Mouse (Mus musculus) hindbrain, embryonic 11.5 days (tissue): ENCODE data around the gene Hoxa4. TPM values are rescaled to one million over a fixed set of nuclear protein-coding genes. Genes with fewer than 3 reads are reported as not detected.

ENCODE experiments used
- ATAC-seq: fragments of 200-750 bp; cut with Nextera tagmentation; 2 replicates; pipeline ENCODE4 v1.8.0; 2017; ENCODE audit warnings: mild to moderate bottlenecking, moderate TSS enrichment, moderate library complexity; ENCODE audit not compliant: low FRiP score
- DNase-seq: peaks from one replicate; pipeline ENCODE4 v3.0.0-alpha.2; 2015; ENCODE audit warnings: low spot score
- H3K27ac ChIP-seq: fragments of 300-500 bp; sonication (generic); 2 replicates; pipeline ENCODE4 v1.5.1; 2014; ENCODE audit warnings: mild to moderate bottlenecking, low read depth, low read length
- H3K27me3 ChIP-seq: fragments of 300-500 bp; sonication (generic); 2 replicates; pipeline ENCODE4 v1.6.1; 2014; ENCODE audit warnings: mild to moderate bottlenecking, low read length, moderate library complexity, mixed read lengths; ENCODE audit not compliant: control insufficient read depth, insufficient read depth
- H3K36me3 ChIP-seq: fragments of 300-500 bp; sonication (generic); 2 replicates; pipeline ENCODE4 v1.6.1; 2014; ENCODE audit warnings: mild to moderate bottlenecking, low read length, moderate library complexity, mixed read lengths; ENCODE audit not compliant: control insufficient read depth, insufficient read depth
- H3K4me1 ChIP-seq: fragments of 300-500 bp; sonication (generic); replicated peaks from 2 replicates; pipeline ENCODE4 v1.6.1; 2014; ENCODE audit warnings: low read length, mixed read lengths; ENCODE audit not compliant: control insufficient read depth, insufficient read depth
- H3K4me2 ChIP-seq: fragments of 300-500 bp; sonication (generic); replicated peaks from 2 replicates; pipeline ENCODE4 v1.6.1; 2014; ENCODE audit warnings: mild to moderate bottlenecking, low read depth, low read length
- H3K4me3 ChIP-seq: fragments of 300-500 bp; sonication (generic); 2 replicates; pipeline ENCODE4 v1.5.1; 2014; ENCODE audit warnings: low read depth, low read length
- H3K9ac ChIP-seq: fragments of 300-500 bp; sonication (generic); 2 replicates; pipeline ENCODE4 v1.6.1; 2014; ENCODE audit warnings: low read depth, low read length
- H3K9me3 ChIP-seq: fragments of 300-500 bp; sonication (generic); 2 replicates; pipeline ENCODE4 v1.6.1; 2016; ENCODE audit warnings: low read length; ENCODE audit not compliant: control insufficient read depth
- WGBS: fragments of 180-500 bp; shearing (Covaris S2); extraction: QIAGEN DNeasy Blood & Tissue Kit; methylation state at CpG from one replicate; pipeline ENCODE4 v1.1.7; 2014; 5-methylcytosine and 5-hydroxymethylcytosine counted together
- polyA plus RNA-seq: library from polyadenylated mRNA; unstranded; fragments of >200 nt; fragmentation: Nextera tagmentation; extraction: Ambion mirVana; gene quantifications from 2 replicates; pipeline ENCODE4 v1.2.1, GENCODE M21; 2014

Hoxa4 gene
- polyA plus RNA-seq, 1 experiment from 2014 or later = 12.8 TPM

DNA sequence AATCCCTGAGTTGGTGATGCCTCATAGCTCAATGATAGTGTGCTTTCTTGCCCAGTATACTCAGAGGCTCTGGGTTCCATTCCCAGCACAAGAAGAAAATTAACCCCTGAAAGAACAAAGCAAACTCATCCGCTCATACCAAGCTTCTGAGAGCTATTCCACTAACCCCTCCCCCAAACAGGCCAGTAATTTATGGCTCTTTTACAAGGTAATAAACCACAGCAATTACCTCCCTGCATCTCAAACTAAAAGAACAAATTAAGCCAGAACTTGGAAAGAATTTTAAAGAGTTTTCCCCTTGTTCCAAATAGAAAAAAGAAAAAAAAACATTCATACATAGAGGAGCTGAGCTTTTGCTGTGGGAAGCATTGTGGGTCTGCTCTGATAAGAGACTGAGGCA, 8.8 kb downstream of the Hoxa4 start:
- H3K9me3 ChIP-seq = no peaks in the 10 kb centered on the region
- peaks cover 85% of the 10 kb centered on the region for H3K27me3 ChIP-seq
- ATAC-seq (no peak), DNase-seq (no peak)
- peaks cover 2% of the 10 kb centered on the region; the same call in 1 of the 2 replicates for H3K4me1 ChIP-seq
- peak overlapping the region; percentile 40; the same call in 1 of the 2 replicates for H3K4me2 ChIP-seq
- WGBS = 17% methylated on average over 1 of the region's 1 CpGs
- H3K4me3 ChIP-seq = no peak overlapping the region
- H3K36me3 ChIP-seq = no peaks in the 10 kb centered on the region
- no peak overlapping the region; the same call in 1 of the 2 replicates for H3K9ac ChIP-seq
- peak overlapping the region; percentile 84 for H3K27ac ChIP-seq

DNA sequence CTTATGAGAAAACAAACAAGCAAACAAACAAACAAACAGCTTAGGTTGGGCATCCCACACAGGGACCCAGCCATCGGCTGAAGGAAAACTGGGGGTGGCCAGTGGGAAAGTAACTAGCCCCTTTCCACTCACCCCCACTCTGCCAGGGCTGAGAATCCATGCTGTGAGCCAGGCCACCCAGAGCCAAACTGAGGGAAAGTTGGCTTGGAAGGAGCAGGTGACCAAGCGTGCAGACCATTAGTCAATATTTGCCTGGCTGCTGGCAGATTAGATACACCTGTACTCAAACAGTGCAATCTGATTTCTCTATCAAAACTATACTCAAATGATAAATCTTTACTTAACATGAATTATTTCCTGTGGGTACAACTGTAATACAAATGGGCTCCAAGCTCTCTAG, 9.5 kb downstream of the Hoxa4 start:
- Histone ChIP-seq H3K4me2 (peak overlapping the region; percentile 55; the same call in 1 of the 2 replicates), H3K36me3 (no peaks in the 10 kb centered on the region), H3K4me1 (peaks cover 2% of the 10 kb centered on the region; the same call in 1 of the 2 replicates), H3K27me3 (peaks cover 87% of the 10 kb centered on the region), H3K4me3 (peak overlapping the region; percentile 10; the same call in 1 of the 2 replicates), H3K9me3 (no peaks in the 10 kb centered on the region), H3K27ac (0 out of 2 replicates have a peak overlapping the region, but pooled peaks have one; percentile 7), H3K9ac (no peak overlapping the region)
- 30% methylated on average over 2 of the region's 2 CpGs for WGBS
- DNase-seq (no peak), ATAC-seq (no peak)

DNA sequence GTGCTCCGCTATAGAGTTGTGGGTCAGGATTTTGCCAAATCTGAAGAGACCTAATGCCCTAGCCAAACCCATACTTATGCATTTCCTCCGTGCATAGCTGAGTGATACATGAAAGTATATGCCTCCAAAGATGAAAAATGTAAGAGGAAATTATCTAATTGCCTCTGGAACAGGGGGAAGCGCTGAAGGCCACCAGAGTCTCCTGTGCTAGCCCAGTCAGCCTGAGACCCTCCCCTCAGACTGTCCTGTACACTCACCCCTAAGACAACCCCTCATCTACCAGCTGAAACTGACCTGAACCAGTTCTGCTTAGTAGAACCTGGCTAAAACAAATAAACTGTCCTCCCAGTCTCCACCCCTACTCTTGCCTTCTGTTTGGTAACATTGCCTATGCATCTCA, 10.8 kb downstream of the Hoxa4 start:
- Histone ChIP-seq H3K4me2 (peak overlapping the region; percentile 55), H3K27ac (peak overlapping the region; percentile 99), H3K27me3 (peaks cover 77% of the 10 kb centered on the region), H3K9me3 (no peaks in the 10 kb centered on the region), H3K4me3 (peak overlapping the region; percentile 76), H3K4me1 (peaks cover 2% of the 10 kb centered on the region; the same call in 1 of the 2 replicates), H3K36me3 (no peaks in the 10 kb centered on the region), H3K9ac (peak overlapping the region; percentile 97)
- DNase-seq (no peak), ATAC-seq (no peak)
- WGBS = 11% methylated on average over 3 of the region's 3 CpGs

DNA sequence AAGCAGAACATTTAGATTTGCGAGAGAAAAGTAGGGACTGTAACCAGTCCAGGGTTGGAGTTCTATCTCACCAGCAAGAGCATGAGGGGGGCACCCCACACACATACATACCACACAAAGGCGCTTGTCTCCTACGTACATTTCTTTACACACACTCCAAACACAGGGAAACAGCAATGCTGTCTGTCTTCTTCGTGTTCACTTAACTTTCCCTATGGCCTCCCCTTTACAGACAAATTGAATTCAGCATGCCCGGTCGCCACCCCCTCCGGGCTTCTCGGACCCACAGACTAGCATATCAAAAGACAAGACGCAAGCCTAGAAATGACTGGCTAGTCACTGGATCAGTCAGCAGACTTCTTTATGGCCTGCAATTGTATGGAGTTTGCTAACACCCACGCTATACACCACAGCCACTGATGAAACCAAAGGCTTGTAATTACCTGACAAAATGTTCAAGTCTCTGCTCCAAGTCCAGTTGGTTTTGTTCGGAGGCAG, 11.3 kb downstream of the Hoxa4 start:
- ATAC-seq (no peak), DNase-seq (no peak)
- H3K9ac ChIP-seq = peak overlapping the region; percentile 97
- H3K4me2 ChIP-seq = peak overlapping the region; percentile 55
- H3K27me3 ChIP-seq = peaks cover 78% of the 10 kb centered on the region
- no peaks in the 10 kb centered on the region for H3K36me3 ChIP-seq
- peaks cover 2% of the 10 kb centered on the region; the same call in 1 of the 2 replicates for H3K4me1 ChIP-seq
- under 1% methylated on average over 11 of the region's 11 CpGs for WGBS
- H3K9me3 ChIP-seq = no peaks in the 10 kb centered on the region
- peak overlapping the region; percentile 99 for H3K27ac ChIP-seq
- H3K4me3 ChIP-seq = peak overlapping the region; percentile 76

DNA sequence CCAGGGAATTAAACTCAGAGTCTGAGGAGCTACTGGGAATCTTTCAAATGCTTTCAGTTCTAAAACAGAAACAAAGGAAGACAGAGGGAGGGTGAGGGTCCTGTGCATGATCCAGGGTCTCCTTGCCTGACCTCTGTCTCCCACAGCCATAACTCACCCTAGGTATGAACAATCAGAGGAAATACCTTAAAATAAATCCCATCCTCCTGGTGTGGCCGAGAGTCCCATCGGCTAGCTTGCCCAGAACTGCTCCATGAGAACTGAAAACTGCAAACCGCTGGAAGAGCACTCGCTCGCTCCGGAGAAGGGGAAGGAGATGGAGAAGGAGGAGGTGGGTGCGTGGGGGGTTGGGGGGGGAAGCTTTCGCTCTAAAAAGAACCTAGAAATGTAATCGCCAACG, 11.9 kb downstream of the Hoxa4 start:
- H3K4me2 ChIP-seq = peak overlapping the region; percentile 55
- no peaks in the 10 kb centered on the region for H3K36me3 ChIP-seq
- H3K27me3 ChIP-seq = peaks cover 80% of the 10 kb centered on the region
- under 1% methylated on average over 10 of the region's 10 CpGs for WGBS
- H3K4me1 ChIP-seq = peaks cover 1% of the 10 kb centered on the region; the same call in 1 of the 2 replicates
- peak overlapping the region; percentile 76 for H3K4me3 ChIP-seq
- DNase-seq (no peak), ATAC-seq (no peak)
- H3K27ac ChIP-seq = peak overlapping the region; percentile 99
- peak overlapping the region; percentile 97 for H3K9ac ChIP-seq
- H3K9me3 ChIP-seq = no peaks in the 10 kb centered on the region

DNA sequence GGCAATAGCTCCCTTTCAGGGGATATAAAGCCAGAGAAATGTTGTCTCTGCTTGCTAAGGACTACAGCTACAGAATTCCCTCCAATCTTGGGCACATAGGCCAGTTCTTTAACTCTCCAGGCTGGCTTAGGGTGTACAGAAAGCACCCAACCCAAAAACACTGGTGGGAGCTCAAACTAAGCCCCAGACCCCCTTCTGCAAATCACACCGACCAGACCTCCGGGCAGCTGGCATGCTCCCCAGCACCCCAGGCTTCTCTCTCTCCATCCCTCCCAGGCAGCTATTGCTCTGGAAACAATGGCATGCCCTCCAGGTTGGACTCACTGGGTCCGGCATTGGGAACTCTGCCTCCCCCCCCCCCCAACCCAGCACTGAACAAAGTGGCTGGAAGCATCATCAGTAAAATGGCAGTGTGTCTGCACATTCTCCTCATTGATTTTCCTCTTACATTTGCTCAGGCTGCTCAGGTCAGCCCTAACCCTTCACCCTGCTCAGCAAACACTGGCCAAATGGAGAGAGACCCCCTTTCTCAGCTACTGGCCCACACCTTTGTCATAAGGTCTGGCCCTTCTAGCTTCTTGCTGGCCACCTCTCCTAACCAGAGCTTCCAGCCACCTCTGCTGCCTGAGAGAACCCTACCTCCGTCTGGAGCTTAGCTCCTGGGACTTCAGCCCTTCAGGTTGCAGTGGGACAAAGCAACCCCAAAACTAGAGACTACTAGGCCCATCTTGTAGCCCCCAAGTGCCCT, 12.5 kb downstream of the Hoxa4 start:
- H3K9me3 ChIP-seq = no peaks in the 10 kb centered on the region
- H3K36me3 ChIP-seq = no peaks in the 10 kb centered on the region
- peak overlapping the region; percentile 99 for H3K27ac ChIP-seq
- peak overlapping the region; percentile 55 for H3K4me2 ChIP-seq
- 1% methylated on average over 4 of the region's 4 CpGs for WGBS
- no peaks in the 10 kb centered on the region for H3K4me1 ChIP-seq
- peak overlapping the region; percentile 97 for H3K9ac ChIP-seq
- ATAC-seq (no peak), DNase-seq (peak; percentile 58)
- H3K27me3 ChIP-seq = peaks cover 74% of the 10 kb centered on the region
- H3K4me3 ChIP-seq = peak overlapping the region; percentile 76

DNA sequence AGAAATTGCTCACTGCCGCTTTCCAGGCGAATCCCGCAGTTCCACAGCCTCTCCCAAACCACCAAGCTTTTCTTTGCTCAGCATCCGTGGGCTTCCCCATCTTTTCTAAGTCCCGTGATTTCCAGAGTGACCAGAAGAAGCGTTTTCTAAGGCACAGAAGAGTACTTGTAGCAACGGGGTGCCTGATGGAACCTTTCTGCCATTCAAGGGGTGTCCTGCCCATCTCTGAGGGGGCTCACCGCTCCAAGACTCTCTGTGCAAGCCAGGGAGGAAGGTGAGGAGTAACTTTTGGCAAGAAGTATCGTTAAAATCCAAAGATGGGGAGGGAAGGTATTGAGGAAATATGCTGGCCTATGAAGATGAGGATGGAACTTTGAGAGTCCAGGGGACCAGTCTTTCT, 13.7 kb downstream of the Hoxa4 start:
- no peak for ATAC-seq
- peak overlapping the region; percentile 99 for H3K27ac ChIP-seq

DNA sequence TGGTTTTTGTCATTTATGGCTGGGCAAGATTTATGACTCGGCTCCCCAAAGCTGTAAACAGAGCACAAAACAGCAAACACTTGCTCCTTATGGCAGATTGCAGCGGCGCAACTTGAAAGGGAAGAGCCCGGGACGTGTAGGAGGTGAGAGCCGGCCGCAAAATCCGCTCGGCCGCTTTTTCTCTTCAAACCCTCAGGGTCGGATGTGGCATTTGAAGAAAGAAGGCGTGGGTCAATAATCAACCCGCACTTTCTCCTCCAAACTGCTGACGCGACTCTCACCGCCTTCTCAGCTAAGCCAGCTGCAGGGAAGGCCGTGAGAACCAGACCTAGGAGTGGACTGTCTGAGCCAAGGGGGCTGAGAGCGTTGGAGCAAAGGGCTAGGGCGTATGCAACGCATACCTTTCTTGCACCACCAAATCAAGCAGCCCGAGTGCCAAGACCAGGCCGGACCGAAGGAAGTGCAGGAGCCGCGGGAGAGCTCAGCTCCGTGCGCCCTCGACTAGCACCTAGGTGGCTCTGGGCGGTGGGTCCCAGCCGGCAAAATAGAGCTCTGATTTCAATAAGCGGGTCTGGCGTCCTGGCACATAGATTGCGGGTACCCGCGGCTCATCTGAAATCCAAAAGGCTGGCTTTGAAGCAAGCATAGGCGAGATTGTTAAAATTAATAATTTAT, 14.4 kb downstream of the Hoxa4 start, which contains the start of gene 5730596B20Rik:
Gene 5730596B20Rik (plus strand): TSS at position 438 of the 675 bp plus-strand sequence.
- H3K9ac ChIP-seq = peak within 1 kb of the TSS; percentile 97
- no peaks in the 10 kb centered on the region for H3K9me3 ChIP-seq
- H3K4me3 ChIP-seq = peak within 1 kb of the TSS; percentile 76
- 0 out of 2 replicates have a peak, but pooled peaks cover 3% of the 10 kb centered on the region for H3K4me1 ChIP-seq
- peak within 1 kb of the TSS; percentile 99 for H3K27ac ChIP-seq
- peaks cover 69% of the 10 kb centered on the region for H3K27me3 ChIP-seq
- ATAC-seq (no peak), DNase-seq (peak; percentile 76)
- WGBS = under 1% methylated on average over 36 of the region's 36 CpGs
- H3K36me3 ChIP-seq = no peaks in the 10 kb centered on the region
- H3K4me2 ChIP-seq = peak within 1 kb of the TSS; percentile 55

More for the DNA sequence above, 13.7 kb downstream of the Hoxa4 start:
- Histone ChIP-seq H3K4me2 (peak overlapping the region; percentile 55), H3K4me3 (peak overlapping the region; percentile 76), H3K36me3 (no peaks in the 10 kb centered on the region), H3K4me1 (0 out of 2 replicates have a peak, but pooled peaks cover 2% of the 10 kb centered on the region), H3K9ac (peak overlapping the region; percentile 97), H3K9me3 (no peaks in the 10 kb centered on the region), H3K27me3 (peaks cover 71% of the 10 kb centered on the region)
- peak; percentile 69 for DNase-seq
- WGBS = 0% methylated on average over 9 of the region's 9 CpGs
